Mouse (Mus musculus): ENCODE measurements at regions not wholly inside any gene's neighbourhood (a gene's known extent, or its start where the extent isn't known, plus 50 kb on each side); places are given as distances from the start of the nearest gene placed in this dataset.

- Histone ChIP-seq H3K4me1 (ENCODE audit: control insufficient read depth in 2 of 2, insufficient read depth in 2 of 2, low read length in 2 of 2, poor library complexity in 1 of 2) (no peaks in the 10 kb centered on the region), H3K27ac (ENCODE audit: insufficient read depth, low read depth, low read length, poor library complexity, severe bottlenecking) (no peak overlapping the region), H3K9me3 (ENCODE audit: control insufficient read depth, insufficient read depth, low read depth, low read length) (no peaks in the 10 kb centered on the region), H3K4me3 (ENCODE audit: insufficient read depth in 1 of 2, low read depth in 1 of 2, low read length in 2 of 2, poor library complexity in 1 of 2, severe bottlenecking in 1 of 2) (no peak overlapping the region), H3K9ac (ENCODE audit: insufficient read depth, low read depth, low read length, poor library complexity, severe bottlenecking) (no peak overlapping the region), H3K36me3 (ENCODE audit: control insufficient read depth, insufficient read depth, low read length, poor library complexity, severe bottlenecking) (no peaks in the 10 kb centered on the region)
- TF ChIP-seq MAFK (IDR thresholded peaks at IDR 0.05; ENCODE audit: insufficient read depth, low read depth, low read length) (no peak), HCFC1 (IDR thresholded peaks at IDR 0.05; ENCODE audit: borderline replicate concordance, insufficient read depth, low read length) (no peak), ZNF384 (IDR thresholded peaks at IDR 0.05; ENCODE audit: low read depth, low read length) (no peak)
- no peak for DNase-seq (ENCODE audit: low read depth, low spot score)
- in situ Hi-C loops (cut with MboI; ENCODE audit: low sequenced_read_pairs in 2 of 2, unreplicated experiment in 2 of 2): no loop called here
Observed at GRCm38 (mm10) chr12:38970347-38970746, 191.2 kb downstream of the Etv1 start.

- Histone ChIP-seq H3K4me3 (ENCODE audit: insufficient read depth in 1 of 2, low read depth in 1 of 2, low read length in 2 of 2, poor library complexity in 1 of 2, severe bottlenecking in 1 of 2) (no peak overlapping the region), H3K36me3 (ENCODE audit: control insufficient read depth, insufficient read depth, low read length, poor library complexity, severe bottlenecking) (no peaks in the 10 kb centered on the region), H3K4me1 (ENCODE audit: control insufficient read depth in 2 of 2, insufficient read depth in 2 of 2, low read length in 2 of 2, poor library complexity in 1 of 2) (no peaks in the 10 kb centered on the region), H3K9ac (ENCODE audit: insufficient read depth, low read depth, low read length, poor library complexity, severe bottlenecking) (no peak overlapping the region), H3K27ac (ENCODE audit: insufficient read depth, low read depth, low read length, poor library complexity, severe bottlenecking) (no peak overlapping the region), H3K9me3 (ENCODE audit: control insufficient read depth, insufficient read depth, low read depth, low read length) (no peaks in the 10 kb centered on the region)
- TF ChIP-seq ZC3H11A (IDR thresholded peaks at IDR 0.05; ENCODE audit: borderline replicate concordance, low read depth, low read length) (no peak), MAFK (IDR thresholded peaks at IDR 0.05; ENCODE audit: insufficient read depth, low read depth, low read length) (no peak), CHD2 (IDR thresholded peaks at IDR 0.05; ENCODE audit: low read depth, low read length) (no peak), HCFC1 (IDR thresholded peaks at IDR 0.05; ENCODE audit: borderline replicate concordance, insufficient read depth, low read length) (no peak), ZNF384 (IDR thresholded peaks at IDR 0.05; ENCODE audit: low read depth, low read length) (no peak)
- DNase-seq (ENCODE audit: low read depth, low spot score): no peak
- in situ Hi-C loops (cut with MboI; ENCODE audit: low sequenced_read_pairs in 2 of 2, unreplicated experiment in 2 of 2): no loop called here
Observed at GRCm38 (mm10) chr12:38972205-38972604, 193.0 kb downstream of the Etv1 start.

- Histone ChIP-seq H3K27ac (ENCODE audit: insufficient read depth, low read depth, low read length, poor library complexity, severe bottlenecking) (no peak overlapping the region), H3K4me3 (ENCODE audit: insufficient read depth in 1 of 2, low read depth in 1 of 2, low read length in 2 of 2, poor library complexity in 1 of 2, severe bottlenecking in 1 of 2) (no peak overlapping the region), H3K36me3 (ENCODE audit: control insufficient read depth, insufficient read depth, low read length, poor library complexity, severe bottlenecking) (no peaks in the 10 kb centered on the region), H3K9ac (ENCODE audit: insufficient read depth, low read depth, low read length, poor library complexity, severe bottlenecking) (no peak overlapping the region), H3K4me1 (ENCODE audit: control insufficient read depth in 2 of 2, insufficient read depth in 2 of 2, low read length in 2 of 2, poor library complexity in 1 of 2) (no peaks in the 10 kb centered on the region), H3K9me3 (ENCODE audit: control insufficient read depth, insufficient read depth, low read depth, low read length) (no peaks in the 10 kb centered on the region)
- TF ChIP-seq ZC3H11A (IDR thresholded peaks at IDR 0.05; ENCODE audit: borderline replicate concordance, low read depth, low read length): no peak
- TF ChIP-seq HCFC1 (IDR thresholded peaks at IDR 0.05; ENCODE audit: borderline replicate concordance, insufficient read depth, low read length): no peak
- TF ChIP-seq MAFK (IDR thresholded peaks at IDR 0.05; ENCODE audit: insufficient read depth, low read depth, low read length): no peak
- no peak for TF ChIP-seq ZNF384 (IDR thresholded peaks at IDR 0.05; ENCODE audit: low read depth, low read length)
- TF ChIP-seq CHD2 (IDR thresholded peaks at IDR 0.05; ENCODE audit: low read depth, low read length): no peak
- in situ Hi-C loops (cut with MboI; ENCODE audit: low sequenced_read_pairs in 2 of 2, unreplicated experiment in 2 of 2): no loop called here
- DNase-seq (ENCODE audit: low read depth, low spot score): no peak
Observed at GRCm38 (mm10) chr12:38975508-38975907, 196.3 kb downstream of the Etv1 start.

- Histone ChIP-seq H3K9ac (ENCODE audit: insufficient read depth, low read depth, low read length, poor library complexity, severe bottlenecking) (no peak overlapping the region), H3K27ac (ENCODE audit: insufficient read depth, low read depth, low read length, poor library complexity, severe bottlenecking) (no peak overlapping the region), H3K4me1 (ENCODE audit: control insufficient read depth in 2 of 2, insufficient read depth in 2 of 2, low read length in 2 of 2, poor library complexity in 1 of 2) (no peaks in the 10 kb centered on the region), H3K4me3 (ENCODE audit: insufficient read depth in 1 of 2, low read depth in 1 of 2, low read length in 2 of 2, poor library complexity in 1 of 2, severe bottlenecking in 1 of 2) (no peak overlapping the region), H3K9me3 (ENCODE audit: control insufficient read depth, insufficient read depth, low read depth, low read length) (no peaks in the 10 kb centered on the region), H3K36me3 (ENCODE audit: control insufficient read depth, insufficient read depth, low read length, poor library complexity, severe bottlenecking) (no peaks in the 10 kb centered on the region)
- no peak for DNase-seq (ENCODE audit: low read depth, low spot score)
- TF ChIP-seq CHD2 (IDR thresholded peaks at IDR 0.05; ENCODE audit: low read depth, low read length) (no peak), MAFK (IDR thresholded peaks at IDR 0.05; ENCODE audit: insufficient read depth, low read depth, low read length) (no peak), ZC3H11A (IDR thresholded peaks at IDR 0.05; ENCODE audit: borderline replicate concordance, low read depth, low read length) (no peak), HCFC1 (IDR thresholded peaks at IDR 0.05; ENCODE audit: borderline replicate concordance, insufficient read depth, low read length) (no peak), ZNF384 (IDR thresholded peaks at IDR 0.05; ENCODE audit: low read depth, low read length) (no peak)
- in situ Hi-C loops (cut with MboI; ENCODE audit: low sequenced_read_pairs in 2 of 2, unreplicated experiment in 2 of 2): no loop called here
Observed at GRCm38 (mm10) chr12:38982423-38982822, 203.2 kb downstream of the Etv1 start.

DNA sequence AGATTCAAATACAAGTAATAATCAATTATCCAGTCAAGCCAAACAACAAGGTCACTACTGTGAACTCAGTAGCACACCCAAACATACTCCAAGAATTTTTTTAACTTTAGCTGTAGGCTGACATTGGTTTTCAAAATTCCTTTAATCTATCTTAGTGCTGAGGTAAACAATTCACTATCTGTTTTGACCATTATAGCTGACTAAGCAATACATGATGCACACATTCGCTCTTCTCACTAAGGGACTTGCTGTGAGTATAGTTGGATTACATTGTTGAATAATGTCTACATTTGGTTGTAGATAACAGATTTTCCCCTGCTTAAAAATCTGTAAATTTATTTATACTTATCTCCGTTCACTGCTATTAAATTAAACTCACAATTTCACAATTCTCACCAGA lies 206.7 kb downstream of the Etv1 start:
- Histone ChIP-seq H3K36me3 (ENCODE audit: control insufficient read depth, insufficient read depth, low read length, poor library complexity, severe bottlenecking) (no peaks in the 10 kb centered on the region), H3K27ac (ENCODE audit: insufficient read depth, low read depth, low read length, poor library complexity, severe bottlenecking) (no peak overlapping the region), H3K9ac (ENCODE audit: insufficient read depth, low read depth, low read length, poor library complexity, severe bottlenecking) (no peak overlapping the region), H3K4me1 (ENCODE audit: control insufficient read depth in 2 of 2, insufficient read depth in 2 of 2, low read length in 2 of 2, poor library complexity in 1 of 2) (no peaks in the 10 kb centered on the region), H3K9me3 (ENCODE audit: control insufficient read depth, insufficient read depth, low read depth, low read length) (no peaks in the 10 kb centered on the region), H3K4me3 (ENCODE audit: insufficient read depth in 1 of 2, low read depth in 1 of 2, low read length in 2 of 2, poor library complexity in 1 of 2, severe bottlenecking in 1 of 2) (no peak overlapping the region)
- TF ChIP-seq MAFK (IDR thresholded peaks at IDR 0.05; ENCODE audit: insufficient read depth, low read depth, low read length): 0 out of 2 replicates have a peak, but pooled peaks have one; percentile 53
- TF ChIP-seq HCFC1 (IDR thresholded peaks at IDR 0.05; ENCODE audit: borderline replicate concordance, insufficient read depth, low read length): no peak
- TF ChIP-seq CHD2 (IDR thresholded peaks at IDR 0.05; ENCODE audit: low read depth, low read length): no peak
- TF ChIP-seq ZNF384 (IDR thresholded peaks at IDR 0.05; ENCODE audit: low read depth, low read length): no peak
- TF ChIP-seq ZC3H11A (IDR thresholded peaks at IDR 0.05; ENCODE audit: borderline replicate concordance, low read depth, low read length): no peak
- in situ Hi-C loops (cut with MboI; ENCODE audit: low sequenced_read_pairs in 2 of 2, unreplicated experiment in 2 of 2): no loop called here
- no peak for DNase-seq (ENCODE audit: low read depth, low spot score)

All from ES-E14 (cell line).